Mouse (Mus musculus) naive thymus-derived CD4-positive, alpha-beta T cell, adult 5 months (primary cell): Measurements from ENCODE around the gene Ptprcap. TPM values are rescaled to one million over a fixed set of nuclear protein-coding genes. Genes with fewer than 3 reads are reported as not detected.

ENCODE experiments used
- polyA plus RNA-seq: library from polyadenylated mRNA; unstranded; fragments of 100-300 nt; shearing (Covaris generic); gene quantifications from one replicate; pipeline ENCODE4 v1.2.1, GENCODE M21; 2017

Gene Ptprcap
- polyA plus RNA-seq, result 239 TPM

DNA sequence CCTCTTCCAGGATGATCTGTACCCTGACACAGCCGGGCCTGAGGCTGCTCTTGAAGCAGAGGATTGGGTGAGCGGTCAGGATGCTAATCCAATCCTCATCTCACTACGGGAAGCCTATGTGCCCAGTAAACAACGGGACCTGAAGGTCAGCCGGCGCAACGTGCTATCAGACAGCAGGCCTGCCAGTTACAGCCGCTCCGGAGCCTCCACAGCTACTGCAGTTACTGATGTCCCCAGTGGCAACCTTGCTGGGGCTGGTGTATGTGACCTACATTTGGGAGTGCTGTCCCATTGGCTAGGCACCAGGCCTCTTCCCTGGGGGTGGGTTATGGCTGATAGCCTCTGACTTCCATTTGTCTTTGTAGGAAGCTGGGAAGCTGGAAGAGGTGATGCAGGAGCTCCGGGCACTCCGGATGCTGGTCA, at the start of gene Ptprcap:
Gene Ptprcap (plus strand): TSS at position 373 of the 423 bp plus-strand sequence.

DNA sequence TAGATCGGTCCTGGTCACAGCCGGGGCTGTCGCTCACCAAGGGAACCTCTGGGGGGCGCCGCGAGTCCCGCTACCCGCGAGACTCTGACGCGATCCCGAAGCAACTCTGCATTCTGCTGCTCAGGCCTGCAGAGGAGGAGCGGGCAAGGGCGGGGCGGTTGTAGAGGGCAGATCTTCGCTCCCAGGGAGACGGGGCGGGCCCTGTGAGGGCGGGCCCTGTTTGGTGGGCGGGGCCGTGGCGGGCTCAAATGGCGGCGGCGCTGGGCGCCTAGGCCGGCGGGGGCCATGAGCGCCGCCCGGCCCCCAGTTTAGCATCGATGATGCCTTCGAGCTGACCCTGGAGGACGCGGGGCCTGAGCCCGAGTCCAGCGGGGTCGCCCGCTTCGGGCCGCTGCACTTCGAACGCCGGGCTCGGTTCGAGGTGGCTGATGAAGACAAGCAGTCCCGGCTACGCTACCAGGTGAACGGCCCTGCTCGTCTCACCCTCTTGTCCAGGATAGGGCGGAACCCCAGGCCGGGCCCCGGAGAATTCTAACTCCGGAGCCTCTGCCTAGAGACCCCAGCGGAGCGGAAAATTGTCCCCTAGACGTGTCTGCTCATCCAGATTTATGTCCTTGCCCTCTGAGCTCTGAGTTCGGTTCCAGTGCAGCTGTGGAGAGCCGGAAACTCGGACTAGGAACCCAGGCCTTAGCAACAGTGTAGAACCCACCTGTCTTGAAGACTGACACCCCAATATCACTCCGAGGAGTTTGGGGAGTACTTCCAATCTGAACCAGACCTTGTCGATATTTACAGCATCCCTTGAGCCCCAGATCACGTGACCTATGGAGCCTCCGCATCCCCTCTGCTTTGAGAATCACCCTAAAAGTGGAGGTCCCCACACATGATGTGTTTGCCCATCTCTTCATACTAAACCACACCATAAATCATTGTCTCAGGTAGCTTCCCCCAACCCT, 27.4 kb upstream of the Ptprcap start, which contains the start of gene Aip:
Gene Aip (minus strand): TSS at position 118 of the 956 bp plus-strand sequence.

DNA sequence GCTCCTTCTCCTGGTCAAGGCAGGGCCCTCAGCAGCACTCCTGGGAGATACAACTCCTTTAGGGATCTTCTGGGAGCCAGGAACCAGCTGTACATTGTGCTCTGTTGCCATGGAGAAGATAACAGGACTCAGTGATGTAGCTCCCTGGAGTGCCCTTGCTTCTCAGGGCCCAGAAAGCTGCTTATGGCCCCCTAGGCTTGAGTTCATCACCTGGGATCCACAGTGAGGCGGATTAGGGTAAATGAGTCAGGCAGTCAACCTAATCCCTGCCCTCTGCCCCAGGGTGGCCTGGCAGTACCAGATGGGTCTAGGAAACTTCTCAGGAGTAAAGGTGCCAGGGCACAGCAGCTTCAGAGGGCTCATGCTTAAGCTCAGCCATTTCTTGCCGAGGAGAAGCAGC, 14.0 kb upstream of the Ptprcap start, which contains the start of gene Gpr152:
Gene Gpr152 (plus strand): TSS at position 342 of the 400 bp plus-strand sequence.

DNA sequence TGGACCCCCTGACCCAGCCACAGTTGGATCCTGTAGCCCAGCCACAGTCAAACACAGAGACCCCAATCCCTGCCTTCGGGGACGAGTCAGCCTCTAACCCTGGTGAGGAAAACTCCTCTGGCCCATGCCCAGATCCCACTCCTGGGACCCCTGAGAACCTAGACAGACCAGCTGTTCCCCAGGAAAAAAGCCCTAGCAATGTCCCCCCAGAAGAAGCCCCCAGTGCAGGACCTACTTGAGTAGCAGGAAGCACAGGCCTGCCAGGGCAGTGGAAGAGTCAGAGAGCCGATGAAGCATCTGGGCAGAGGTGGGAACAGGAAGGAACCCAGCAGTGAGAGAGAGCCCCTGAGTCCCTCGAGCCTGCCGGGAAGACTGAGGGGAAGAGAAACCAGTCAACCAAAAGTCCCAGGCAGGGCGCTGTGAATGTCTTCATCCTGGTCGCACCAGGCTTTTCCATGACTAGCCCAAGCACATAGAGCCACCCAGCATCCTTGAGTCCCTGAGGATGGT, 9.6 kb upstream of the Ptprcap start, which contains the start of gene Cabp4:
Gene Cabp4 (minus strand): TSS at position 275 of the 510 bp plus-strand sequence.

DNA sequence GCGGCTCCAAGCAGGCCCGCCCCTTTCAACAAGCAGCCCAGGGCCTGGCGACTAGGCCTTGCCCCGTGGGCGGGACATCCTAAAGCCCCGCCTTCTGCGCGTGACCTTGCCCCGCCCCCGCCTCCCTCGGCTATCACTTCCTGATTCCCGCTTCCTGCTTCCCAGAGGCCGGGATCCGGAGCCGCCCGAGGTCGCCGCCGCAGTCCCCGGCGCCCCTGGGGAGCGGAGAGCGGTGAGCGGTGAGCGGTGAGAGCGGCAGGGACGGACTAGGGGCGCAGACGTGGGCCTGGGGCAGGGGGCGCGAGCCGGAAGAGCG, 5.0 kb upstream of the Ptprcap start, which contains the start of gene Coro1b:
Gene Coro1b (plus strand): TSS at position 129 of the 316 bp plus-strand sequence.

DNA sequence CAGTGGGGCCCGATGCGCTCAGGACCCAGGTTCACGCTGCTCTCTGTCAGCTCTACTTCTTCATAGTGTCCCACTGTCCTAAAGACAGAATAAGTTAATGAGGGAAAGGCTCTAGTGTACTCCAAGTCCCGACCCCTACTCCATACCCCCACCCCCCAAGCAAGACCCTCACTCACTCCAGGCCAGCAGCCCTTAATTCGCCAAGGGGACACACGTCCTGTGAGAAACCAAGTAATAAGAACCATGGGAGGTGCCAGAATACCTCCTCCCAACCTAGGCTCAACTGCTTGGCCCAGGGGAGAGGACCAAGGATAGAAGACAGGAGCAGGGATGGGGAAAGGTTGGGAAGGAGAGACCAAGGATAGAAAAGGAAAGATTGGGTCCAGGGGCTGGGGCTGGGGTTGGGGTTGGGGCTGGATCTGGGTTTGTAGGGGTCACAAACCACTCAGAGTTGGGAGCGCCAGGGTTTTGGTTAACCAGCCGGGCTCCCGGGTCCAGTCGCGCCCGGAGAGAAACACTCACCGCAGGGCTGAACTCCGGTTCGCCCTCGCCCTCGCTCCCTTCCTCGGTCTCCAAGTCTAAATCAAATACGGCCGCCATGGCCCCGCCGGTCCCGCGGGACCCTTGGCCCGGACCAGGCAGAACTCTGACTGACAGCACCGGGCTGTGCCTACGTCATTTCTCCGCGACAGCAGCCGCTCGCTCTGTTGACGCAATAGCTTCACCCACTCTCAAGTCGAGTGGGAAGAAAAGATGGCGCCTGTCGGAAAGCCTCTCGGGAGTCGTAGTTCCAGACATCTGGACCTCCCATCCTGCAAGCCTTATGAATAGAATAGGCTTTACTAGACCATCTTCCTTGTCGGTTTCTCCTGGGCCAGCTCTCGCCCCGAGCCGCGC, 9.5 kb downstream of the Ptprcap start, which contains the start of gene Rps6kb2:
Gene Rps6kb2 (minus strand): TSS at position 709 of the 897 bp plus-strand sequence.

DNA sequence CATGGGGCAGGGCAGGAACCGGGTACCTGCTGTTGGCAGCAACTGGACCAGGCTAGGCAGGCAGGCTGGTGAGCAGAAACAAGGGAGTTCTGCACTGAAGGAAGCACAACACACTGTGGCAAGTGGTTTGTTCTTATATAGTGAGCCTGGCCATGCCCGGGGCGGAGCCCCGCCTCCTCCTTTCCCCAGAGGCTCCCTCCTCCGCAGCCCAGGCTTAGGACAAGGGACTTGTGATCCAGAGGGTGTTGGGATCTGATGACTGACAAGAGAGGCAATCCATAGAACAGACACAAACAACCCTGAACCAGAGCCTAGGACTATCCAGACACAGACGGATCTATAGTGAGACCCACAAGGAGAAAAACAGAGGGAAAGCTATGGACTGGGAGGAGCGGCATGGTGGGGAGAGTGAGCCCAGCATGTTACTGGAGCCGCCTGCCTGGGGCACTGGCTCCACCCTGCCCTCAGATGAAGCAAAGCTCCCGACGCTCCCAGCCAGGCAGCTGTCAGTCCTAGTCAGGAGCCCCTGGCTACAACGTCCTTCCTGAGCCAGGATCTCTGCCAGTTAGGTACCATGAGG, 22.1 kb downstream of the Ptprcap start, which contains the start of gene Carns1:
Gene Carns1 (minus strand): TSS at position 112 of the 580 bp plus-strand sequence.

DNA sequence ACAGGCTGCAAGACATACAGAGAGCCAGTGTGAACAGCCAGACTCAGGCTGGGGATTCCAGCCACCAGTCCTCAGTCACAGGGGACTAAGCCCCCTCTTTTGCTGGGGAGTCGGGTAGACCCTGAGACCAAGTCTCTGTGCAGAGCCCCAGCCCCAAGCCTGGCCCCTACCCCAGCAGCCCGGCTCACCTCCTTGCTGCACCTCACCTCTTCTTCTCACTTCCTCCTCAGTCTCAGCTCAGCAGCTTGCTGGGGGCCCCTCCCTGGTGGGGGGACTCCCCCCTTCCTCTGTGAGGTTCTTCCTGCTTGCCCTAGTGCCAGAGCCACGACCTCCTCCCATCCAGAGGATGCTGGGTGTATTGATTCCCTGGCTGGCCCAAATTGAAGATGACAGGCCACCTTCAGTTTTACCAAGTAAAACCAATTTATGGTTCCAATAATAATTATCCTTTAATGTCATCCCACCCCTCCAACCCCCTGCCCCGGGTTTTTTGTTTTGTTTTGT, 37.5 kb downstream of the Ptprcap start, which contains the start of gene Tbc1d10c:
Gene Tbc1d10c (minus strand): TSS at position 454 of the 504 bp plus-strand sequence.

DNA sequence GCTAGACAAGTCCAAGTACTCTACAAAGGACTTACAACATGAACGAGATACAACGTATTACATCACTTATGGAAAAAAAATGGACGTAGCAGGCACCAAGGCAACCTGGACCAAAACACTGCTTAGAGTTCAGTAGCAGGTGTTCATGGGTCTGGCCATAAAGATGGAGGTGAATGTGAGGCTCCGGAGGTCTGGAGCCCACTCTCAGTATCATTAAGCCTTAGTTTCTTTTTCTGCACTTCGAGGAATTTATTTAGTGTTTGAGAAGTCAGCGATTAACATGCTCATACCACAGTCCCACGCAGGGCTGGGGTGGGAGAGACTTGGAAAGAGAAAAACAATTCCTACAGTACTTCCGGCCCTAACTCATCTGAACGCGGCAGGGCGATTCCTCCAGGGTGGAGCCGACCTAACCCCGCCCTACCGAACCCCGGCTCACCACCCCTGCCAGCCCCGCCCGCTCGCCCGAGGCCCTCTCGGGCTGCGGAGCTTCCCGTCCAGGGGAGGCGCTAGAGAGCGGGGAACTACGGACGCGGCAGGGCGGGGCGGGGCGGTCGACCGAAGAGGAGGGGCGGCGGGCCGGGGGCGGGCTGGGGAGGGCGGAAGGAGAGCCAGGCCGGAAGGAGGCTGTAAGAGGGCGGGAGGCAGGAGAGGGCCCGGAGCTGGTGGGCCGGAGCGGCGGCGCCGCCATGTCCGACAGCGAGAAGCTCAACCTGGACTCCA, 38.3 kb downstream of the Ptprcap start, which contains the start of gene Ppp1ca:
Gene Ppp1ca (plus strand): TSS at position 538 of the 723 bp plus-strand sequence.

DNA sequence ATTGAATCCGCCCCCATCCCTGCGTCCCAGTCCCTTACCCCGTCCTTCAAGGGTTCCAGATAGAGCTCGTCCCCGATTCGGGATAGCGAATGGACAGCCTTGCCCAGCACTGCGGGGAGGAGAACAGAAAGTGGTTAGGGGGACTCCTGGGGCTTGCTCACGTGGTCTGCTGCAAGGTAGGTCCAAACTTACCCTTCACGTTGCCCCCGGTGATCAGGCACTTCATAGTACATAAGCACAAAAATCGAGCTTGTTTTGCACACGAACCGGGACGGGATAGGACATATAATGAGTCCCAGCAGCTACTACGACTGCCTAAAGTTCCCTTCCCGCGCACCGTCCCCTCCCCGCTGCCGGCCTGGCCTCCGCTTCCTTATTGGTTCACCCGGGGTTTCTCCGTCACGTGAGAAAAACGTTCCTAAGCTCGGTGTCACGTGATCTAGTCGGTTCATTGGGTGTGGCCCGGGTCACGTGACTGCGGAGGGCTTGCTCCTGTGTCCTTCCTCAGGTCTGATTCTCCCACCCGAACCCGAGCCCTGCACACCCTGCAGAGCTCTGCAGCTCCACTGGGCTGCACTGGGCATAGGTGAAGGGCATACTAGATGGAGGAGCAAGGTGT, 48.0 kb downstream of the Ptprcap start, which contains the start of gene Rad9a:
Gene Rad9a (minus strand): TSS at position 372 of the 619 bp plus-strand sequence.

Other genes with a start within 250 kb of the Ptprcap start
- gene Tcirg1, start 246.5 kb upstream of the Ptprcap start, polyA plus RNA-seq, result 54.4 TPM
- gene Ndufs8, start 240.8 kb upstream of the Ptprcap start, polyA plus RNA-seq, result 91.3 TPM
- not detected for gene Aldh3b1, start 223.8 kb upstream of the Ptprcap start, polyA plus RNA-seq
- gene Unc93b1, start 218.4 kb upstream of the Ptprcap start, polyA plus RNA-seq, result 7.5 TPM
- not detected for gene Aldh3b3, start 195.0 kb upstream of the Ptprcap start, polyA plus RNA-seq
- gene Aldh3b2, start 181.3 kb upstream of the Ptprcap start, polyA plus RNA-seq, result not detected
- gene Acy3, start 167.0 kb upstream of the Ptprcap start, polyA plus RNA-seq, result not detected
- not detected for gene Tbx10, start 160.9 kb upstream of the Ptprcap start, polyA plus RNA-seq
- 14.6 TPM for gene Nudt8, start 153.0 kb upstream of the Ptprcap start, polyA plus RNA-seq
- gene Gm49405, start 153.0 kb upstream of the Ptprcap start, polyA plus RNA-seq, result 2.4 TPM
- 3.3 TPM for gene Doc2g, start 150.3 kb upstream of the Ptprcap start, polyA plus RNA-seq
- gene Ndufv1, start 140.8 kb upstream of the Ptprcap start, polyA plus RNA-seq, result 141 TPM
- gene Gstp1, start 115.6 kb upstream of the Ptprcap start, polyA plus RNA-seq, result 324 TPM
- 0.68 TPM for gene Gstp2, start 107.6 kb upstream of the Ptprcap start, polyA plus RNA-seq
- gene Gstp3, start 94.0 kb upstream of the Ptprcap start, polyA plus RNA-seq, result 51.2 TPM
- gene Cabp2, start 72.0 kb upstream of the Ptprcap start, polyA plus RNA-seq, result not detected
- gene Cdk2ap2, start 56.4 kb upstream of the Ptprcap start, polyA plus RNA-seq, result 471 TPM
- 270 TPM for gene Pitpnm1, start 53.6 kb upstream of the Ptprcap start, polyA plus RNA-seq
- gene Aip, start 27.7 kb upstream of the Ptprcap start, polyA plus RNA-seq, result 197 TPM
- gene Gpr152, start 13.8 kb upstream of the Ptprcap start, polyA plus RNA-seq, result 0.11 TPM
- gene Cabp4, start 9.6 kb upstream of the Ptprcap start, polyA plus RNA-seq, result not detected
- gene Coro1b, start 5.0 kb upstream of the Ptprcap start, polyA plus RNA-seq, result 183 TPM
- gene Rps6kb2, start 9.8 kb downstream of the Ptprcap start, polyA plus RNA-seq, result 50.3 TPM
- gene Carns1, start 21.9 kb downstream of the Ptprcap start, polyA plus RNA-seq, result 45.8 TPM
- gene Tbc1d10c, start 37.7 kb downstream of the Ptprcap start, polyA plus RNA-seq, result 455 TPM
- 718 TPM for gene Ppp1ca, start 38.5 kb downstream of the Ptprcap start, polyA plus RNA-seq
- gene Rad9a, start 48.1 kb downstream of the Ptprcap start, polyA plus RNA-seq, result 37.1 TPM
- gene Clcf1, start 60.6 kb downstream of the Ptprcap start, polyA plus RNA-seq, result 49.3 TPM
- gene AC109138.7, start 60.8 kb downstream of the Ptprcap start, polyA plus RNA-seq, result not detected
- gene Pold4, start 78.3 kb downstream of the Ptprcap start, polyA plus RNA-seq, result 94.9 TPM
- 0.78 TPM for gene Ssh3, start 115.6 kb downstream of the Ptprcap start, polyA plus RNA-seq
- gene Ankrd13d, start 129.5 kb downstream of the Ptprcap start, polyA plus RNA-seq, result 9.1 TPM
- 274 TPM for gene Grk2, start 152.6 kb downstream of the Ptprcap start, polyA plus RNA-seq
- gene Kdm2a, start 244.7 kb downstream of the Ptprcap start, polyA plus RNA-seq, result 89.8 TPM